Comparison of ENCODE assay signal across 12 mouse cellular contexts in the genomic region with DNA sequence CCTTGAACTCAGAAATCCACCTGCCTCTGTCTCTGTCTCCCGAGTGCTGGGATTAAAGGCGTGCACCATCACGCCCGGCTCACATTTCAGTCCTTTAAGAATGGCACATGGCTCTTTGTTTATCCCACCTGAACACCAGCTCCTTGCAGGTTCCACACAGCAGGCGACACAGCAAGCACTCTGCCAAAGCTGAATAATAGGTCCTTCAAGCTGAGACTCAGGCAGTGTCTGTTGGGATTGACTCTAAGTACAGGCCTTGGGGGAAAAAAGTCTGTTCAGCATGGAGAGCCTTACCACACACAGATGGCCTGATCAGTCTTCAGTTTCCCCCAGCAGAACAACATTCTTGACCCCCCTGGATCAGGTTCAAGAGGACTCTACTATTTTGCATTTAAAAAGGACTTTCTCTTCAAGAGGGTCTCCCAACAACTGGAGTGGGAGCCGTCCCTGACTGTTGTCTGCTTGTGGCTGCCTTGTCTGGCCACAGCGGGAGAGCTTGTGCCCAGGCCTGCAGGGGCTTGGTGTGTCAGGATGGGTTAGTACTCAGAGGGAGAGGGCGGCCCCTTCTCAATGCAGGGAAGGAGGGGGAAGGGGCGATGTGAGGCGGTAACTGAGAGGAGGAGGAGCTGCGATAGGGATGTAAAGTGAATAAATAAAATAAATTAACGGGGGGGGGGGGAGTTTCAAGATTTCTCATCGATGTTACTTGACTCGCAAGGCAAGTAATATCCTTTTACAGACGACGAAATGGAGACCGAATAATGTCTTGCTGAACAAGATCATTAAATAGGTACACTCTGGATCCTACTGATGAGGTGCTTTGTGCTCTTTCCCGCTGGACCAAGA. TPM values are rescaled to one million over a fixed set of nuclear protein-coding genes. Genes with fewer than 3 reads are reported as not detected.
A peak's percentile ranks its signal among the peaks of the same experiment; 100 is the strongest.
DNase-seq lines count a peak whose midpoint lies in the region; ATAC-seq and TF ChIP-seq lines count a peak whose summit lies in the region.
"Had no signal": no experiment of that assay in that cellular context is flagged by ENCODE, and none has a peak within 500 bp of the region (broad histone marks: within the 10 kb centered on the region; RNA-seq: fewer than 3 reads in every experiment).

No protein-coding gene starts in this region.

- no peak overlapping the region for H3K9ac ChIP-seq in heart, embryonic 11.5 days (ENCODE audit: low read depth, low read length)
- H3K9ac ChIP-seq in embryonic facial prominence, embryonic 13.5 days, result no peak overlapping the region
- H3K9ac ChIP-seq in limb, embryonic 13.5 days, result no peak overlapping the region
- H3K9ac ChIP-seq: liver, embryonic 13.5 days had no signal

- no peak for ATAC-seq in heart, embryonic 11.5 days (replicated peaks; ENCODE audit: insufficient number of reproducible peaks, low FRiP score, low TSS enrichment)
- no peak for ATAC-seq in embryonic facial prominence, embryonic 13.5 days (ENCODE audit: insufficient number of reproducible peaks, insufficient read depth, low FRiP score, low TSS enrichment, low read depth)
- no peak for ATAC-seq in limb, embryonic 13.5 days (ENCODE audit: low FRiP score, low read depth)

- 9% methylated on average over 18 of the region's 18 CpGs for WGBS in heart, embryonic 11.5 days (ENCODE audit: insufficient replicate concordance)
- WGBS in embryonic facial prominence, embryonic 13.5 days, result 4% methylated on average over 18 of the region's 18 CpGs
- WGBS in limb, embryonic 13.5 days, result 7% methylated on average over 17 of the region's 18 CpGs

- intact Hi-C loops in heart, postnatal 25 days (cut with DNase I), result loop anchor here (5.0 kb wide), 1 partner anchor 46 kb away; no protein-coding TSS in a partner anchor

- DNase-seq in heart, postnatal 25 days (ENCODE audit: low spot score), result no peak
- no peak for DNase-seq in layer of hippocampus, adult 9-10 months (ENCODE audit: low spot score)
- no peak for DNase-seq in adrenal gland, adult 2 months
- DNase-seq in right cerebral cortex, postnatal 4 days, result no peak
- DNase-seq: kidney, adult 8-10 months; liver, embryonic 13.5 days had no signal

- H3K36me3 ChIP-seq in heart, embryonic 11.5 days (ENCODE audit: control insufficient read depth, insufficient read depth, low read length), result no peaks in the 10 kb centered on the region
- H3K36me3 ChIP-seq in E14TG2a.4 (ENCODE audit: insufficient read depth, low read length), result no peaks in the 10 kb centered on the region
- H3K36me3 ChIP-seq in embryonic facial prominence, embryonic 13.5 days, result no peaks in the 10 kb centered on the region
- H3K36me3 ChIP-seq in limb, embryonic 13.5 days, result no peaks in the 10 kb centered on the region
- H3K36me3 ChIP-seq: liver, embryonic 13.5 days had no signal

- TF ChIP-seq CTCF in E14TG2a.4 (conservative IDR thresholded peaks at IDR 0.05; ENCODE audit: low read length), result no peak

- H3K27me3 ChIP-seq in heart, embryonic 11.5 days (ENCODE audit: control insufficient read depth, insufficient read depth, low read length), result peaks cover 64% of the 10 kb centered on the region
- H3K27me3 ChIP-seq in E14TG2a.4 (ENCODE audit: insufficient read depth, low read length), result peaks cover 49% of the 10 kb centered on the region
- H3K27me3 ChIP-seq in embryonic facial prominence, embryonic 13.5 days, result peaks cover 74% of the 10 kb centered on the region
- H3K27me3 ChIP-seq in limb, embryonic 13.5 days, result peaks cover 62% of the 10 kb centered on the region

- H3K4me3 ChIP-seq in heart, embryonic 11.5 days (ENCODE audit: low read depth, low read length), result no peak overlapping the region
- peak overlapping the region; percentile 86 for H3K4me3 ChIP-seq in E14TG2a.4 (replicated peaks; ENCODE audit: low read length)
- H3K4me3 ChIP-seq in embryonic facial prominence, embryonic 13.5 days, result peak overlapping the region; percentile 56; the same call in 1 of the 2 replicates
- peak overlapping the region; percentile 56; the same call in 1 of the 2 replicates for H3K4me3 ChIP-seq in limb, embryonic 13.5 days

- H3K27ac ChIP-seq in heart, embryonic 11.5 days (ENCODE audit: low read depth, low read length), result no peak overlapping the region
- no peak overlapping the region for H3K27ac ChIP-seq in embryonic facial prominence, embryonic 13.5 days
- no peak overlapping the region for H3K27ac ChIP-seq in limb, embryonic 13.5 days
- H3K27ac ChIP-seq: liver, embryonic 13.5 days had no signal

- no peaks in the 10 kb centered on the region for H3K9me3 ChIP-seq in heart, embryonic 11.5 days (replicated peaks; ENCODE audit: control insufficient read depth, low read length)
- no peaks in the 10 kb centered on the region for H3K9me3 ChIP-seq in E14TG2a.4 (ENCODE audit: low read length)
- H3K9me3 ChIP-seq in embryonic facial prominence, embryonic 13.5 days, result no peaks in the 10 kb centered on the region
- H3K9me3 ChIP-seq in limb, embryonic 13.5 days, result no peaks in the 10 kb centered on the region
- H3K9me3 ChIP-seq: liver, embryonic 13.5 days had no signal

- peaks cover 21% of the 10 kb centered on the region for H3K4me1 ChIP-seq in heart, embryonic 11.5 days (ENCODE audit: control insufficient read depth, insufficient read depth, low read length)
- H3K4me1 ChIP-seq in E14TG2a.4 (replicated peaks; ENCODE audit: low read depth, low read length), result peaks cover 71% of the 10 kb centered on the region
- peaks cover 37% of the 10 kb centered on the region for H3K4me1 ChIP-seq in embryonic facial prominence, embryonic 13.5 days
- H3K4me1 ChIP-seq in limb, embryonic 13.5 days, result peaks cover 46% of the 10 kb centered on the region

- peak overlapping the region; percentile 99 for H3K4me2 ChIP-seq in heart, embryonic 11.5 days
- H3K4me2 ChIP-seq in embryonic facial prominence, embryonic 13.5 days, result peak overlapping the region; percentile 99; the same call in 1 of the 2 replicates
- peak overlapping the region; percentile 94; the same call in 1 of the 2 replicates for H3K4me2 ChIP-seq in limb, embryonic 13.5 days (replicated peaks)

RNA-seq across cellular contexts. Expression of a gene that starts 1.8 kb away (rescaled TPM):
- polyA plus RNA-seq in heart, embryonic 11.5 days (2014; fragmentation: Nextera tagmentation; extraction: Ambion mirVana), result 0.13 and 0.18 TPM in 2 replicates
- total RNA-seq in heart, postnatal 25 days (2021), result under 1 TPM in 1 of 2 experiments, not detected in 1; 0.26 TPM
- polyA plus RNA-seq in embryonic facial prominence, embryonic 13.5 days (2015; fragmentation: Nextera tagmentation; extraction: Ambion mirVana), result 0.63 and 1.1 TPM in 2 replicates
- 0.23 and 0.29 TPM in 2 replicates for polyA plus RNA-seq in limb, embryonic 13.5 days (2015; fragmentation: Nextera tagmentation; extraction: Ambion mirVana)
- total RNA-seq in adrenal gland, adult 2 months (2021), result under 1 TPM; 0.55 TPM
- polyA plus RNA-seq in adrenal gland, adult 2 months (2012; rRNA removed), result 1.7 and 2.5 TPM in 2 replicates
- total RNA-seq: common myeloid progenitor, adult 5-6 weeks had no signal

RNA-seq across cellular contexts. Expression of a gene that starts 7.8 kb away (rescaled TPM):
- not detected in 2 replicates for polyA plus RNA-seq in heart, embryonic 11.5 days (2014; fragmentation: Nextera tagmentation; extraction: Ambion mirVana)
- total RNA-seq in heart, postnatal 25 days (2021), result not detected
- polyA plus RNA-seq in embryonic facial prominence, embryonic 13.5 days (2015; fragmentation: Nextera tagmentation; extraction: Ambion mirVana), result 0.21 and 0.34 TPM in 2 replicates
- not detected in 2 replicates for polyA plus RNA-seq in limb, embryonic 13.5 days (2015; fragmentation: Nextera tagmentation; extraction: Ambion mirVana)
- total RNA-seq in adrenal gland, adult 2 months (2021), result not detected
- not detected in 2 replicates for polyA plus RNA-seq in adrenal gland, adult 2 months (2012; rRNA removed)
- total RNA-seq: common myeloid progenitor, adult 5-6 weeks; gastrocnemius, postnatal 4 days had no signal
- polyA plus RNA-seq: liver, embryonic 13.5 days had no signal

RNA-seq across cellular contexts. Expression of a gene that starts 49.1 kb away (rescaled TPM):
- polyA plus RNA-seq in heart, embryonic 11.5 days (2014; fragmentation: Nextera tagmentation; extraction: Ambion mirVana), result 0.14 TPM in 1 of 2 replicates, not detected in the other
- total RNA-seq in heart, postnatal 25 days (2021), result not detected
- 0.14 TPM in 1 of 2 replicates, not detected in the other for polyA plus RNA-seq in embryonic facial prominence, embryonic 13.5 days (2015; fragmentation: Nextera tagmentation; extraction: Ambion mirVana)
- polyA plus RNA-seq in limb, embryonic 13.5 days (2015; fragmentation: Nextera tagmentation; extraction: Ambion mirVana), result not detected in 2 replicates
- total RNA-seq in adrenal gland, adult 2 months (2021), result not detected
- not detected in 2 replicates for polyA plus RNA-seq in adrenal gland, adult 2 months (2012; rRNA removed)
- total RNA-seq: common myeloid progenitor, adult 5-6 weeks; gastrocnemius, postnatal 4 days had no signal
- polyA plus RNA-seq: liver, embryonic 13.5 days had no signal

RNA-seq across cellular contexts. Expression of a gene that starts 58.6 kb away (rescaled TPM):
- polyA plus RNA-seq in heart, embryonic 11.5 days (2014; fragmentation: Nextera tagmentation; extraction: Ambion mirVana), result 15.5 TPM in 2 replicates
- total RNA-seq in heart, postnatal 25 days (2021), result 10 to 100 TPM; 13.1 to 13.2 TPM
- polyA plus RNA-seq in embryonic facial prominence, embryonic 13.5 days (2015; fragmentation: Nextera tagmentation; extraction: Ambion mirVana), result 31.6 and 44.2 TPM in 2 replicates
- 31.3 and 34.5 TPM in 2 replicates for polyA plus RNA-seq in limb, embryonic 13.5 days (2015; fragmentation: Nextera tagmentation; extraction: Ambion mirVana)
- 10 to 100 TPM; 17.7 to 19.4 TPM for total RNA-seq in adrenal gland, adult 2 months (2021)
- polyA plus RNA-seq in adrenal gland, adult 2 months (2012; rRNA removed), result 1.1 and 1.4 TPM in 2 replicates

RNA-seq across cellular contexts. Expression of a gene that starts 58.6 kb away (rescaled TPM):
- 55.7 and 63.1 TPM in 2 replicates for polyA plus RNA-seq in heart, embryonic 11.5 days (2014; fragmentation: Nextera tagmentation; extraction: Ambion mirVana)
- 10 to 100 TPM; 26.0 to 26.5 TPM for total RNA-seq in heart, postnatal 25 days (2021)
- 74.7 and 78.6 TPM in 2 replicates for polyA plus RNA-seq in embryonic facial prominence, embryonic 13.5 days (2015; fragmentation: Nextera tagmentation; extraction: Ambion mirVana)
- polyA plus RNA-seq in limb, embryonic 13.5 days (2015; fragmentation: Nextera tagmentation; extraction: Ambion mirVana), result 71.6 and 77.8 TPM in 2 replicates
- total RNA-seq in adrenal gland, adult 2 months (2021), result 10 to 100 TPM; 41.2 to 46.2 TPM
- 1.3 and 1.4 TPM in 2 replicates for polyA plus RNA-seq in adrenal gland, adult 2 months (2012; rRNA removed)
